Mouse (Mus musculus) retina, postnatal 1 day (tissue): ENCODE measurements at regions not wholly inside any gene's neighbourhood (a gene's known extent, or its start where the extent isn't known, plus 50 kb on each side); places are given as distances from the start of the nearest gene placed in this dataset.
A peak's percentile ranks its signal among the peaks of the same experiment; 100 is the strongest.

Experiments
- DNase-seq: peaks from one replicate; pipeline ENCODE4 v3.0.0-alpha.2; 2012

GRCm38 (mm10) chr9:120731952-120732622 is 160.8 kb downstream of the Rpl14 start:
- DNase-seq, result peak; percentile 43

GRCm38 (mm10) chr9:120732650-120733293 is 161.5 kb downstream of the Rpl14 start:
- peak; percentile 36 for DNase-seq

- DNase-seq, result peak; percentile 79
These were observed 162.6 kb downstream of the Rpl14 start for GRCm38 (mm10) chr9:120733681-120734465.

GRCm38 (mm10) chr9:120735217-120735616 is 164.0 kb downstream of the Rpl14 start:
- DNase-seq, result no peak

- DNase-seq, result no peak
These were observed 166.7 kb downstream of the Rpl14 start for GRCm38 (mm10) chr9:120737956-120738355.

- DNase-seq, result no peak
These were observed 168.1 kb downstream of the Rpl14 start for GRCm38 (mm10) chr9:120739199-120739952.

- DNase-seq, result no peak
These were observed 168.8 kb downstream of the Rpl14 start for GRCm38 (mm10) chr9:120739953-120740524.

GRCm38 (mm10) chr9:120741521-120741920 is 170.3 kb downstream of the Rpl14 start:
- DNase-seq, result no peak

GRCm38 (mm10) chr9:120743455-120743854 is 172.2 kb downstream of the Rpl14 start:
- no peak for DNase-seq

GRCm38 (mm10) chr9:120745674-120746073 is 174.4 kb downstream of the Rpl14 start:
- DNase-seq, result no peak

- no peak for DNase-seq
These were observed 178.2 kb upstream of the Ctnnb1 start for GRCm38 (mm10) chr9:120750820-120751219.

- DNase-seq, result peak; percentile 38
These were observed 177.1 kb upstream of the Ctnnb1 start for GRCm38 (mm10) chr9:120751686-120752484.

GRCm38 (mm10) chr9:120754151-120754550 is 174.9 kb upstream of the Ctnnb1 start:
- no peak for DNase-seq

- DNase-seq, result no peak
These were observed 173.5 kb upstream of the Ctnnb1 start for GRCm38 (mm10) chr9:120755486-120755885.

GRCm38 (mm10) chr9:120758003-120758402 is 171.0 kb upstream of the Ctnnb1 start:
- DNase-seq, result no peak

- no peak for DNase-seq
These were observed 170.4 kb upstream of the Ctnnb1 start for GRCm38 (mm10) chr9:120758632-120759031.

- DNase-seq, result peak; percentile 64
These were observed 169.2 kb upstream of the Ctnnb1 start for GRCm38 (mm10) chr9:120759771-120760170.

- no peak for DNase-seq
These were observed 165.2 kb upstream of the Ctnnb1 start for GRCm38 (mm10) chr9:120763802-120764201.

- no peak for DNase-seq
These were observed 164.4 kb upstream of the Ctnnb1 start for GRCm38 (mm10) chr9:120764663-120765062.

GRCm38 (mm10) chr9:120765292-120765691 is 163.7 kb upstream of the Ctnnb1 start:
- no peak for DNase-seq

GRCm38 (mm10) chr9:120766881-120767280 is 162.1 kb upstream of the Ctnnb1 start:
- DNase-seq, result no peak

GRCm38 (mm10) chr9:120767396-120767795 is 161.6 kb upstream of the Ctnnb1 start:
- no peak for DNase-seq
